Mouse (Mus musculus): ENCODE measurements at regions not wholly inside any gene's neighbourhood (a gene's known extent, or its start where the extent isn't known, plus 50 kb on each side); places are given as distances from the start of the nearest gene placed in this dataset.

- DNase-seq (ENCODE audit: extremely low spot score, low spot score) = no peak
Observed at GRCm38 (mm10) chr13:110784162-110784785, 389.4 kb downstream of the Plk2 start.

- no peak for DNase-seq (ENCODE audit: extremely low spot score, low spot score)
Observed at GRCm38 (mm10) chr13:110784822-110785221, 390.0 kb downstream of the Plk2 start.

GRCm38 (mm10) chr13:110798313-110798712 is 403.5 kb downstream of the Plk2 start:
- no peak for DNase-seq (ENCODE audit: extremely low spot score, low spot score)

- no peak for DNase-seq (ENCODE audit: extremely low spot score, low spot score)
Observed at GRCm38 (mm10) chr13:110802841-110803240, 408.0 kb downstream of the Plk2 start.

- no peak for DNase-seq (ENCODE audit: extremely low spot score, low spot score)
Observed at GRCm38 (mm10) chr13:110812401-110812800, 417.6 kb downstream of the Plk2 start.

- DNase-seq (ENCODE audit: extremely low spot score, low spot score) = no peak
Observed at GRCm38 (mm10) chr13:110814066-110814465, 419.2 kb downstream of the Plk2 start.

- DNase-seq (ENCODE audit: extremely low spot score, low spot score) = no peak
Observed at GRCm38 (mm10) chr13:110819301-110819862, 424.5 kb downstream of the Plk2 start.

- no peak for DNase-seq (ENCODE audit: extremely low spot score, low spot score)
Observed at GRCm38 (mm10) chr13:110824878-110825277, 429.9 kb upstream of the Actbl2 start.

- DNase-seq (ENCODE audit: extremely low spot score, low spot score) = no peak
Observed at GRCm38 (mm10) chr13:110832442-110832841, 422.4 kb upstream of the Actbl2 start.

- peak; percentile 17 for DNase-seq (ENCODE audit: extremely low spot score, low spot score)
Observed at GRCm38 (mm10) chr13:110836936-110837335, 417.9 kb upstream of the Actbl2 start.

GRCm38 (mm10) chr13:110841949-110842348 is 412.9 kb upstream of the Actbl2 start:
- no peak for DNase-seq (ENCODE audit: extremely low spot score, low spot score)

GRCm38 (mm10) chr13:110845695-110846094 is 409.1 kb upstream of the Actbl2 start:
- DNase-seq (ENCODE audit: extremely low spot score, low spot score) = no peak

- DNase-seq (ENCODE audit: extremely low spot score, low spot score) = no peak
Observed at GRCm38 (mm10) chr13:110852996-110853727, 401.7 kb upstream of the Actbl2 start.

GRCm38 (mm10) chr13:110854213-110854612 is 400.6 kb upstream of the Actbl2 start:
- DNase-seq (ENCODE audit: extremely low spot score, low spot score) = no peak

GRCm38 (mm10) chr13:110865902-110866512 is 388.8 kb upstream of the Actbl2 start:
- no peak for DNase-seq (ENCODE audit: extremely low spot score, low spot score)

GRCm38 (mm10) chr13:110866713-110867112 is 388.1 kb upstream of the Actbl2 start:
- no peak for DNase-seq (ENCODE audit: extremely low spot score, low spot score)

GRCm38 (mm10) chr13:110871125-110871775 is 383.6 kb upstream of the Actbl2 start:
- no peak for DNase-seq (ENCODE audit: extremely low spot score, low spot score)

GRCm38 (mm10) chr13:110871776-110872135 is 383.1 kb upstream of the Actbl2 start:
- DNase-seq (ENCODE audit: extremely low spot score, low spot score) = no peak

GRCm38 (mm10) chr13:110881573-110881972 is 373.2 kb upstream of the Actbl2 start:
- DNase-seq (ENCODE audit: extremely low spot score, low spot score) = no peak

- no peak for DNase-seq (ENCODE audit: extremely low spot score, low spot score)
Observed at GRCm38 (mm10) chr13:110882173-110882572, 372.6 kb upstream of the Actbl2 start.

GRCm38 (mm10) chr13:110882661-110883172 is 372.1 kb upstream of the Actbl2 start:
- no peak for DNase-seq (ENCODE audit: extremely low spot score, low spot score)

- no peak for DNase-seq (ENCODE audit: extremely low spot score, low spot score)
Observed at GRCm38 (mm10) chr13:110893909-110894308, 360.9 kb upstream of the Actbl2 start.
